Mouse (Mus musculus) brain, adult 2 months (tissue): ENCODE measurements around the gene Spast.
"Not testable (repeated sequence)": the region's sequence is repeated elsewhere in the genome, so short reads cannot be mapped to it uniquely, and the experiment has no call there.

Experiments
- DNase-seq: peaks from one replicate; pipeline ENCODE4 v3.0.0; 2011; ENCODE audit warnings: low read depth, low spot score

Spast gene

GRCm38 (mm10) chr17:74327195-74327594 is 11.6 kb upstream of the Spast start:
- DNase-seq: not testable (repeated sequence)

GRCm38 (mm10) chr17:74328146-74328545 is 10.6 kb upstream of the Spast start:
- peak; percentile 33 for DNase-seq

DNA sequence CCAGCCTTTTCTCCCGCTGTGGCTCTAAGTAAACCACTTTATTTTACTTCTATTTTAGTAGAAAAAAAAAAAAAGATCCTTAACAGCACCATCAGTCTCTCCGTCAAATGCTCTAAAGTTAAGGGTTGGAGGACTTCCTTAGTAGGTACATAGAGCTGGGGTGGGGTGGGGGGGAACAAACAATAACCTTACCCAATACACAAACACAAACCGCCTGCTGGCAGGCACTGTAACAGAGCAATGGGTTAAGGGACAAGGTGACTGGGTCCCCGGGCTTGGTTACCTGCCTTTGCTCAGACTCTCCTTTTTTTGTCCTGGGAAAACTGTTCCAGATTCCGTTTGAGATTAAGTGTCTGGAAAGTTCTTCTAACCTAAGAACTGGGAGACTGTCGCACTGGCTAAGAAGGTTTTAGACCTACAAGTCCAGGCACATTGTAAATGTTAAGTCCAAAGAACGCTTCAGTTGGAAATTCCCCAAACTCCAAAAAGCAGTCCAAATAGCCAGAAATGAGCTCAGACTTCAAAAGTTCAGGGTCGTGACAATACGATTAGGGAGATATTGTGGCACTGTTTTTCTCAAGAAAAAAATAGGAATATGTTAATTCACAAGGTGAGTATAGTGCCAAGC is 7.6 kb upstream of the Spast start:
- DNase-seq: no peak

GRCm38 (mm10) chr17:74338225-74338931 is 409 bp upstream of the Spast start:
- peak; percentile 98 for DNase-seq

DNA sequence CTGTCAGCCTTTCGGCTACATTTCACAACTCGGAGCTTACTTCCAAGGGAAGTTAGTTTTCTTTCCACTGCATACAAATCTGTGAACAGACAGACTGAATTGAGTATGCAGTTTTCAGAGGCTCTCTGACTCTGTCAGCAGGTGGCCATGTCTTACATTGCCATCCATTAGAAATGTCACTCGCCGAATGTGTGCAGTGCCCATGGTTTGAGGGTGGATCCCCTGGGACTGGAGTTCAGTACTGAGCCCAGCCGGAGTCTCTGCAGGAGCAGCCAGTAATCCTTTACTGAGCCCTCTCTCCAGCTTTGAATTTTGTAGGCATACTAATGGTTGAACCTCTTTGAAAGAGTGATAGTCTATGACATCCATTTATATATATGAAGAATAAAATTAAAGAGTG is 2.4 kb downstream of the Spast start:
- no peak for DNase-seq

DNA sequence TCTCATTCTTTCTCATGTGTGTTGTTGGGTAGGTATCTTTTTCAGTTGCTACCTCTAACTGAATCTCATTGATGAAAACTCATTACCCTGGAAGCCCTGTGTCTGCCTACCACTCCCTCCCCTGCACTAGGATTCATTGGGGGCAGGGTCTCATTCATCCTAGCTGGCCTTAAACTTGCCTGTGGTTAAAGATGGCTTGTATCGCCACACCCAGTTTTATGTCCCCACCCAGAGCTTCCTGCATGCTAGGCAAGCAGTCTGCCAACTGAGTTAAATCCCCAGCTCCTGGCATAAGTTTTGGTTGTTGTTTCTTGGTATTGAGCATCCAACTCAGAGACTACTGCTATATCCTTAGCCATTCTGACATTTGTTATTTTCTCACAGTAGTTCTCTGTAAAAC is 24.8 kb downstream of the Spast start:
- no peak for DNase-seq

DNA sequence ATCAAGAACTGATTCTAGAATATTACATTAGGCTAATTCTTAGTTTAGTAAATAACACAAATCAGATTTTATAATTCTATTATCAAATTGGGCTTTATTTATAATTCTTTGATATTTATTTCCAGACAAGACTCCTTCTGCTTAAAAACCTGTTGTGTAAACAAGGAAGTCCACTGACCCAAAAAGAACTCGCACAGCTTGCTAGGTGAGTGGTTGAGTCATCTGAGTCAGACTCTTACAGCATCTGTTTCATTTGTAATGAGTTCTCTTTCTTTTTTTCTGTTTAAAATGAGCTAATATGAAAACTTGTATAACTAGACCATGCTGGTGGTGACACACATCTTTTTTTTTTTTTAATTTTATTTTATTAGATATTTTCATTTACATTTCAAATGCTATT is 38.1 kb downstream of the Spast start:
- DNase-seq: peak; percentile 24

DNA sequence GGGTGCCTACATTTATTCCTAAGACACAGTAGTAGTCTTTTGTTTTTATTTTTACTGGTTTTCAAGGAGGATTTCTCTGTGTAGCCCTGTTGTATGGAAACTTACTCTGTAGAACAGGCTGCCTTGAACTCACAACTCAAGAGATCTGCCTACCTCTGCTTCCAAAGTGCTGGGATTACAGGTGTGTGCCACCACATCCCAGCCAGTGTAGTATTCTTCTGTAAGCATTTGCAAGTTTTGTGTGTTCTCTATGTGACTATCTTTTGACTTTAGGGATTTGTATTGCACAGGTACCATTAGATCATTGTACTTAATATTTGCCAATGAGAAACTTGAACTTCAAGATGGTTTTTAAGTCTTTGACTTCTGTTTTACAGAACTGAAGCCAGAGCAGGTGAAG is 47.9 kb downstream of the Spast start:
- no peak for DNase-seq

- no peak for DNase-seq
Observed at GRCm38 (mm10) chr17:74389847-74390246, 51.1 kb downstream of the Spast start.

GRCm38 (mm10) chr17:74394381-74394780 is 55.6 kb downstream of the Spast start:
- DNase-seq: no peak

- DNase-seq: peak; percentile 33
Observed at GRCm38 (mm10) chr17:74394855-74395254, 56.1 kb downstream of the Spast start.

GRCm38 (mm10) chr17:74395383-74396065 is 56.7 kb downstream of the Spast start, which contains the start of gene Slc30a6:
Slc30a6 (plus strand) TSS chr17:74395608.
- DNase-seq: peak; percentile 99

- no peak for DNase-seq
Observed at GRCm38 (mm10) chr17:74396766-74397165, 58.0 kb downstream of the Spast start.

- DNase-seq: no peak
Observed at GRCm38 (mm10) chr17:74397173-74397572, 58.4 kb downstream of the Spast start.

DNA sequence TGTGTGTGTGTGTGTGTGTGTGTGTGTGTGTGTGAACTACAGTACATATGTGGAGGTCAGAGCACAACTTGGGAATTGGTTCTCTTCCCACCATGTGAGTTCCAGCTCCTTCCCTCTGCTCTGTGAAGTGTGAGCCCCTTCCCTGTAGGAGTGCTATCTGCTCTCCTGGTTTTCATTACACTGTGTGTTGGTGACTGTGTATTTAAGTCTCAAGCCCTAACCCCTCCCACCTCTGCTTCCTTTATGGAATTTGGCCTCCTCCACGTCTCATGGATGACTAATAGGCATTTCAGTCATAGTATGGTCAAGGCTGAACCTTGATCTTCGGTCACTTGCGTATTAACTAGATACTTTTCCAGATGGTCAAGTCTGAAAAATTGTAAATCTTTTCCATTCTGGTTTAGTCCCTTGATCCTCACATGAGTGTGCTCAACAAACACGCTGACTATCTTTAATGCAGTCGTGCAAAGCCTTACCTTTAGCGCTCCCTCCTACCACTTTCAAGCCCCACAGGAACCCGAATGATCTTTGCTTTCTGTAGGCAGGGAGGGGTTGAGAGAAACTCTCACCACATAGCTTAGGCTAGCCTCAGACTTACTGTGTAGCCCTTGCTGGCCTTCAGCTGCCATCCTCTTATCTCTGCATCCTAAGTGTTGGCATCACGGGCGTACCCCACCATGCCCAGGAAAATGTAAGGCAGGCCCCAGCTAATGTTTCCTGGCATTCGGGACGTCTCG is 63.9 kb downstream of the Spast start:
- no peak for DNase-seq

- no peak for DNase-seq
Observed at GRCm38 (mm10) chr17:74406487-74406886, 67.7 kb downstream of the Spast start.

DNA sequence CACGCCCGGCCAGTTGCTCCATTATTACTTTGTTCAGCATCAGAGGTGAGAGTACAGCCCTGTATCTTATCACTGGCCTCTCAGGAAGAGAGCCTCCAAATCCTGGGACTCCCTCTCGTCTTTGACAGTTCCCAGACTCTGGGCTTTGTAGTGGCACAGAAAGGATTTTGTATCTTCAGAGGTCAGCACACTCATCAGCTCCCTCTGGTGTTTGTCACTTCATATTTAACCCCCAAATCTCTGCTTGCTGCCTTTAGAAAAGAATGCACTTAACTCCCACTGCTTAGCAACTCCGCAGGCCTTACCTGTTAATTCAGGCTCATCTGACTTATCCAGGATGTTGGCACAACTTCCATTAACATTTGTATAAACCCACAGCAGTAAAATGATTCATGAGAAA is 70.9 kb downstream of the Spast start:
- no peak for DNase-seq

DNA sequence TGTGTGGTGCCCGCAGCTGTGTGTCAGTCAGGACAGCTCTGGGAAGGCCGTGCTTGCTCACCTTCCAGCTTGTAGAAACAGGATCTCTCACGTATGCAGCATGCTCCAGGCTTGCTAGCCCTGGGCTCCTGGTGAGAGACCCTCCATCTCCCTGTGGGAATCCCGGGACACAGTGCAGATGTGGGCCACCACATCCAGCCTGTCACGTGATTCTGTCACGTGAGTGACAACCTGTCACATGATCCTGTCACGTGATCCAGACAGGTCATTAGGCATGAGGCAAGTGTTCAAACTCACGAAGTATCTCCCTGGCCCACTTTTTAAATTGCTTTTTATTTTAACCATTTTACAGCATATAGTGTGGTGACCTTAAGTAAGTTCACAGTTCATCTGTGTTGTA is 74.5 kb downstream of the Spast start:
- no peak for DNase-seq

- DNase-seq: no peak
Observed at GRCm38 (mm10) chr17:74414671-74415070, 75.9 kb downstream of the Spast start.

DNA sequence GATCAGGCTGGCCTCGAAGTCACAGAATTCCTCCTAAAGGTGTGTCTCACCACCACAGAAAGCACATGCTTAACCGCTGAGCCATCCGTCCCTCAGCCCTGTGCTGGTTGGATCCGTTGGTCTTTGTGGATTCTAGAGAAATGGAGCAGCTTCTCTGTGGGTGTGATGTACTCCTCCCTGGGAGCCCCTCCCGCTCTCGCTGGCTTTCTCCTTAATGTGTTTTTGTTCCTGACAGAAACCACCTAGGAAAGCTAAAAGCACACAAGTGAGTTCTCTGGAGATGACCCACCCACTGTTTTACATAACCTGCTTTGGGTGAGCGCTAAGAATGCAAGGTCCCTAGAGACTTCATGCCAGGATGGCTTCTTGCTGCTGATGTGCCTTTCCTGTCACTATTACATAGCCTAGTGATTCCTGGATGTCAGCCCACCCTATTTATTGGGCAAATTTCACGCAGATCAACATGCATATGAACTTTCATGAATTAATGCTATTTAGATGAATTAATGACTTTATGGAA is 78.1 kb downstream of the Spast start:
- DNase-seq: peak; percentile 50

DNA sequence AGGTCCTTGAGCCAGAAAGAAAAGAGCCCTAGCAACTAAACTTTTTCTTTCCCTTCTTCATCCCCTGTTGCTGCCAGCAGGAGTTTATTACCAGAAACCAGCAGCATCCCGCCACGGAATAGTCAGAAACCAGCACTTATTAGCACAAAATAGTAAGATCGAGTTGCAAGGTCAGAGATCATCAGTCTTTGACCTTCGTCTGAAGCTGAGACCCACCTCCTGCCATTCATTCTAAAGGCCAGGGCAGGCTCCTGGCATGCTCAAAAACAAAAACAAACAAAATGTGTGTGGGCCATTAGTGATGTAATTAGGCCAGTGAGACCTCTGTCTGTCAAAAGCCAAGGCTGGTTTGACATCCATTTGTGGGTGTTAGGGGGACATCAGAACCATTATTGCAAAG is 79.4 kb downstream of the Spast start:
- DNase-seq: no peak

- DNase-seq: no peak
Observed at GRCm38 (mm10) chr17:74420656-74421055, 81.9 kb downstream of the Spast start.
